Mouse (Mus musculus) heart, embryonic 14.5 days (tissue): ENCODE data around the gene Defb7. TPM values are rescaled to one million over a fixed set of nuclear protein-coding genes. Genes with fewer than 3 reads are reported as not detected.

Source experiments
- microRNA-seq: library from miRNA; unstranded; fragments of <30 nt; microRNA quantifications from one replicate; pipeline ENCODE4, GENCODE M21; 2016
- polyA plus RNA-seq: library from polyadenylated mRNA; unstranded; fragments of >200 nt; fragmentation: Nextera tagmentation; extraction: Ambion mirVana; gene quantifications from 2 replicates; pipeline ENCODE4 v1.2.1, GENCODE M21; 2014

Defb7 gene
- polyA plus RNA-seq, 1 experiment from 2014 or later: not detected

Small RNA genes lying within 50 kb of the gene (microRNA-seq; reads per million reads assigned to microRNA genes)
- gene Gm27288 (not detected), gene Gm27852 (not detected)

Other genes starting within 250 kb of the Defb7 start
- gene Defb5, start 247.5 kb upstream of the Defb7 start, polyA plus RNA-seq: not detected in 2 replicates
- gene Defb3, start 201.7 kb upstream of the Defb7 start, polyA plus RNA-seq: not detected in 2 replicates
- not detected in 2 replicates for gene Defb8, start 47.5 kb upstream of the Defb7 start, polyA plus RNA-seq
- not detected in 2 replicates for gene 4930467E23Rik, start 234.5 kb downstream of the Defb7 start, polyA plus RNA-seq